Mouse (Mus musculus): Measurements from ENCODE around the gene Kcng3.

- no peak for TF ChIP-seq CTCF (IDR thresholded peaks at IDR 0.05; ENCODE audit: low read depth, low read length)
- TF ChIP-seq TAL1 (conservative IDR thresholded peaks at IDR 0.05; ENCODE audit: low read depth, low read length), result no peak
- no peak for TF ChIP-seq GATA1 (IDR thresholded peaks at IDR 0.05; ENCODE audit: borderline replicate concordance, low read length)
Observed at GRCm38 (mm10) chr17:83593396-83593795, 38.3 kb downstream of the Kcng3 start.

Data from G1E (cell line).